Mouse (Mus musculus): ENCODE measurements around the gene Pgbd1. TPM values are rescaled to one million over a fixed set of nuclear protein-coding genes. Genes with fewer than 3 reads are reported as not detected.
"Not testable (repeated sequence)": the region's sequence is repeated elsewhere in the genome, so short reads cannot be mapped to it uniquely, and the experiment has no call there.

Gene Pgbd1
- 5.0 TPM in 2 replicates for polyA plus RNA-seq (2016; fragmentation: Nextera tagmentation; extraction: Ambion mirVana)

DNA sequence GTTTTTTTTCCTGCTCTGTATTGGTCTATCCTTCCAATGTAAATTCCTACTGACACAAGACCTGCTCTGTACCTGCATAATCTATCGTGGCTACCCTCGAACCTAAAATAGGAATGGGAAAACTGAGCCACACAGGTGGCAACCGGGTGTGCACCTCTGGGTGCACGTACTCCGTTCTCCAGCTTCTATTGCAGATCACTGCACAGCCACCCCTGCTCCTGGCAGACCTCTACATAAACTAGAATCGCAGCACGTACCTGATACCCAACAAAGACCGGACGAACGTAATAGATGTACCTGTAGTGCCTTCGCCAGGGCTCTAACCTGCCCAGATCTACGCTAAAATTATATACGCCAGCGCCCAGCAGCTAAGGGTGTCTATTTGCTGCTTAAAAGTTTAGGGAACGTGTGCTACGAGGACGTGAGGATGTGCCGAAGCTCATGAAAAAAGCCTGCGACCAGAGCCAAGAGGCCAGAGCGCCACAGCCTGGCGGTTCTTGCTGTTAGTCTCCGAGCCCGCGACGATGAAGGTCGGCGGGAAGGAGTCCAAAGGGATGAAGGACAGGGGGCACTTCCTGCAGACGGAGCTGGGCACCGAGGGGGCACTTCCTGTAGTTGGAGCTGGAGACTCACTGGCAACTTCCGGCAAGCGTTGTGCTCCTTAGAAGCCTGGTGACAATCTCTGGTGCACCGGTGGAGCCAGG is at the start of gene Pgbd1:
Pgbd1 (minus strand) TSS at position 556 of the 704 bp plus-strand sequence.
- peak within 1 kb of the TSS; percentile 83 for H3K27ac ChIP-seq
- H3K27me3 ChIP-seq = no peaks in the 10 kb centered on the region
- peaks cover 12% of the 10 kb centered on the region for H3K4me1 ChIP-seq (replicated peaks)
- peak within 1 kb of the TSS; percentile 75 for H3K9ac ChIP-seq (replicated peaks)
- H3K9me3 ChIP-seq = no peaks in the 10 kb centered on the region
- H3K4me3 ChIP-seq (replicated peaks) = peak within 1 kb of the TSS; percentile 57
- peak within 1 kb of the TSS; percentile 74 for H3K4me2 ChIP-seq
- under 1% methylated on average over 32 of the region's 32 CpGs for WGBS
- peaks cover 26% of the 10 kb centered on the region for H3K36me3 ChIP-seq
- peak; percentile 80 for ATAC-seq (ENCODE audit: insufficient number of reproducible peaks, insufficient read depth, low FRiP score, low TSS enrichment, low read depth)

DNA sequence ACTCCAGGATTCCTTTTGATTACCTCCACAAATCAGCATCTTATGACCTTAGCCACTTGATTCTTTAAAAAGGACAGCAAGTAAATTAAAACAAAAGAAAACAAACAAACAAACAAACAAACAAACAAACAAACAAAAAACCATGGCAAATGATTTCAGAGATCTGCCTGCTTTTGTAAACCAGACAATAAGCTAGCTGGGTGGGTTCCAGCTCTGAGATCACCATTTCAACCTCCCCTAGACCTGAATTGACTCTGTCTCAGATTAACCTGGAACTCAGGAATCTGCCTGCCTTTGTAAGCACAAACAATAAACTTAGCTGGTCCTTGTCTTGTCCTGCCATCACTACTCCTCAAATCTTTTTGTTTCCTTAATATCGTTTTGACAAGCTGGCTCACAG is 46.0 kb upstream of the Pgbd1 start:
- Histone ChIP-seq H3K9ac (replicated peaks) (no peak overlapping the region), H3K4me1 (replicated peaks) (no peaks in the 10 kb centered on the region), H3K9me3 (peaks cover 4% of the 10 kb centered on the region; the same call in 1 of the 2 replicates), H3K27ac (no peak overlapping the region), H3K4me2 (no peak overlapping the region), H3K36me3 (peaks cover 7% of the 10 kb centered on the region; the same call in 1 of the 2 replicates), H3K4me3 (replicated peaks) (no peak overlapping the region), H3K27me3 (no peaks in the 10 kb centered on the region)
- WGBS = 92% methylated on average over 1 of the region's 1 CpGs
- ATAC-seq (ENCODE audit: insufficient number of reproducible peaks, insufficient read depth, low FRiP score, low TSS enrichment, low read depth) = no peak

GRCm38 (mm10) chr13:21478759-21479670 is 38.2 kb upstream of the Pgbd1 start, which contains the start of the genes Zkscan4 and Gm10065:
Gene Zkscan4, plus strand, starts transcription at chr13:21478907.
Gene Gm10065, minus strand, starts transcription at chr13:21479441.
- Histone ChIP-seq H3K4me3 (replicated peaks) (peak within 1 kb of the TSS; percentile 55), H3K27ac (peak within 1 kb of the TSS; percentile 78), H3K9ac (replicated peaks) (peak within 1 kb of the TSS; percentile 70), H3K4me2 (peak within 1 kb of the TSS; percentile 67)
- H3K27me3 ChIP-seq; H3K4me1 ChIP-seq (replicated peaks); H3K36me3 ChIP-seq; H3K9me3 ChIP-seq: not testable (repeated sequence)
- WGBS = 4% methylated on average over 29 of the region's 31 CpGs
- ATAC-seq (ENCODE audit: insufficient number of reproducible peaks, insufficient read depth, low FRiP score, low TSS enrichment, low read depth) = peak; percentile 75

DNA sequence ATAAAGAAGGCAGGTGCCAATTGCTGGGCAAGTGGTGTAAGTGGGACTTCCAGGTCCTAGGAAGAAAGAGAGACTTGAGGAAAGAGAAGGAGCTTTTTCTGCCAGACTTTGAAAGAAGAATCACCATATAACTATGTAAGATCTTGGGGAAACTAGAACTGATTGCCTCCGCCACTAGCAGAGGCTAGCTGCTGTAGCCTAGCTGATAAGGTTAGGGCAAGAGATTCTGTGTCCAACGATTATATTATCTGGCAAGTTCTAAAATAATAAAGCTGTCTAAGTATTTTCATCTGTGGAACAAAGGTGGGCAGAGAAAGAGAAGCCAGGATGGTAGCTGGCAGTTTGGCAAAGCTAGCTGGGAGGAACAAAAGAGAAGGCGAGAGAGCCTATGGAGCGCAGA is 31.6 kb upstream of the Pgbd1 start:
- Histone ChIP-seq H3K4me1 (replicated peaks) (peaks cover 3% of the 10 kb centered on the region; the same call in 1 of the 2 replicates), H3K9me3 (no peaks in the 10 kb centered on the region), H3K4me3 (replicated peaks) (no peak overlapping the region), H3K4me2 (no peak overlapping the region), H3K27me3 (peaks cover 21% of the 10 kb centered on the region), H3K27ac (no peak overlapping the region), H3K36me3 (no peaks in the 10 kb centered on the region), H3K9ac (replicated peaks) (no peak overlapping the region)
- 44% methylated on average over 4 of the region's 4 CpGs for WGBS
- ATAC-seq (ENCODE audit: insufficient number of reproducible peaks, insufficient read depth, low FRiP score, low TSS enrichment, low read depth) = no peak

DNA sequence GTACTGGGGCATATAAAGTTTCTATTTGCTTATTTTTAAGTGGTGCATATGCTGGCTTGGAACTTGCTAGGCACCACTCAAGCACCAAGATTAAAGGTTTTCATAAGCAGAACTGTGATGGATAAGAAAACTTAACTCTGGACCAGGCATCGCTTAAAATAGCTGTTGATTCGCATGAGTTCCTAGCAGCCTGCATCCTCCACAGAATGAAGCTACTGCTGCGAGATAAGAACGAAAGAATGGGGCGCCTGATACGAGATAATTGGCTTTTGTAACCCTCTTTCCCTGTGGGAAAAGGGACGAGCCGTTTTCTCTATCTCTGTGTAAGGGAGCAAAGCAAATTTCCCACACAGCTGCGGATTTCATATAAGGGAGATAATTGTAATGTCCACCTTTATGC is 28.2 kb upstream of the Pgbd1 start:
- Histone ChIP-seq H3K27me3 (peaks cover 20% of the 10 kb centered on the region), H3K36me3 (no peaks in the 10 kb centered on the region), H3K9ac (replicated peaks) (no peak overlapping the region), H3K27ac (no peak overlapping the region), H3K9me3 (no peaks in the 10 kb centered on the region), H3K4me2 (peak overlapping the region; percentile 85), H3K4me3 (replicated peaks) (no peak overlapping the region), H3K4me1 (replicated peaks) (peaks cover 3% of the 10 kb centered on the region; the same call in 1 of the 2 replicates)
- WGBS = 38% methylated on average over 9 of the region's 9 CpGs
- ATAC-seq (ENCODE audit: insufficient number of reproducible peaks, insufficient read depth, low FRiP score, low TSS enrichment, low read depth) = no peak

- H3K36me3 ChIP-seq = no peaks in the 10 kb centered on the region
- H3K4me3 ChIP-seq (replicated peaks) = peak within 1 kb of the TSS; percentile 55
- no peaks in the 10 kb centered on the region for H3K9me3 ChIP-seq
- WGBS = 1% methylated on average over 54 of the region's 54 CpGs
- peaks cover 20% of the 10 kb centered on the region for H3K27me3 ChIP-seq
- H3K27ac ChIP-seq = no peak within 1 kb of the TSS
- peak within 1 kb of the TSS; percentile 71 for H3K9ac ChIP-seq (replicated peaks)
- H3K4me1 ChIP-seq (replicated peaks) = peaks cover 3% of the 10 kb centered on the region; the same call in 1 of the 2 replicates
- peak; percentile 98 for ATAC-seq (ENCODE audit: insufficient number of reproducible peaks, insufficient read depth, low FRiP score, low TSS enrichment, low read depth)
- H3K4me2 ChIP-seq = peak within 1 kb of the TSS; percentile 85
Observed at GRCm38 (mm10) chr13:21468061-21469019, 27.5 kb upstream of the Pgbd1 start, which contains the start of gene Nkapl. Gene Nkapl, minus strand, starts transcription at chr13:21468509.

DNA sequence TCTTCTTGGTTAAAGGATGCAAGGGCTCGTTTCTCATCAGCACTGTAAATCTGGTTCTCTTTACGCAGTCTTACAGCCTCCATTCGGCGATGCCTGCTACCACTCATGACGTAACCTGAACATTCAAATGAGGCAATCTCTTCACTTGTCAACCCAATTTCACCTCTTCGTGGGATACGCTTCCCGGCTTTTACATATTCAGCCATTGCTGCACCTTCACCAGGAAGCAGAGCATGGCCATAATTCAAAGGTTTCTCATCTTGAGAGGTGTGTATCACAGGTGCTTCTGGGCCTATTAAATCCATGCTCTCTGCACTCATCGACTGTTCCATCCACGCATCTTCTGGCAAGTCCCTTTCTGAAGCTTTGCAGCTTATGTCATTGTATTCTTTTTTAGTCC is 26.5 kb upstream of the Pgbd1 start:
- 81% methylated on average over 10 of the region's 10 CpGs for WGBS
- Histone ChIP-seq H3K4me3 (replicated peaks) (no peak overlapping the region), H3K27me3 (peaks cover 20% of the 10 kb centered on the region), H3K9me3 (no peaks in the 10 kb centered on the region), H3K36me3 (no peaks in the 10 kb centered on the region), H3K27ac (no peak overlapping the region), H3K9ac (replicated peaks) (no peak overlapping the region), H3K4me1 (replicated peaks) (peaks cover 3% of the 10 kb centered on the region; the same call in 1 of the 2 replicates), H3K4me2 (no peak overlapping the region)
- ATAC-seq (ENCODE audit: insufficient number of reproducible peaks, insufficient read depth, low FRiP score, low TSS enrichment, low read depth) = no peak

DNA sequence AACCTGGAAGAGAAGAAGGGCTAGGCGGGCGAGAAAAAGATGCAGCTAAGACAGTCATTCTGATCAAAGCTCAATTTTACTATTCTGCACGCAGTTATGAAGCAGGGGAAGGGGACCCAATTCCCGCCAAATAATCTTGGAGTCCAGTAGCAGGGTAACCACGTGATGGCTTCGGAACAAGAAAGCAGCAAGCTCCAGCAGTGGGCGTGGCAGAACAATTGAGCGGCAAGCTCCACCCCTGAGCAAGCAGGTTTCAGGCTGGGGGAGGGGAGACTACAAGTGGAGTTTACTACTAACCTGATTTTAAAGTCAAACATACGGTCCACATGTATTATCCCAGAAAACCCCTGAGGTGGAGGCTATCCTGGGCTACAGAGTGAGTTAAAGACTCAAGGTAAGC is 21.7 kb upstream of the Pgbd1 start:
- not testable (repeated sequence) for H3K4me2 ChIP-seq; H3K27ac ChIP-seq; H3K9me3 ChIP-seq; ATAC-seq (ENCODE audit: insufficient number of reproducible peaks, insufficient read depth, low FRiP score, low TSS enrichment, low read depth); H3K36me3 ChIP-seq; H3K4me1 ChIP-seq (replicated peaks); H3K9ac ChIP-seq (replicated peaks); H3K27me3 ChIP-seq; H3K4me3 ChIP-seq (replicated peaks)
- WGBS = 47% methylated on average over 9 of the region's 9 CpGs

- no peak overlapping the region for H3K9ac ChIP-seq (replicated peaks)
- no peak overlapping the region for H3K27ac ChIP-seq
- no peaks in the 10 kb centered on the region for H3K9me3 ChIP-seq
- no peak for ATAC-seq (ENCODE audit: insufficient number of reproducible peaks, insufficient read depth, low FRiP score, low TSS enrichment, low read depth)
- peaks cover 5% of the 10 kb centered on the region for H3K36me3 ChIP-seq
- no peak overlapping the region for H3K4me3 ChIP-seq (replicated peaks)
- H3K27me3 ChIP-seq = 0 out of 2 replicates have a peak, but pooled peaks cover 9% of the 10 kb centered on the region
- WGBS = 12% methylated on average over 4 of the region's 4 CpGs
- H3K4me1 ChIP-seq (replicated peaks) = peaks cover 9% of the 10 kb centered on the region
- no peak overlapping the region for H3K4me2 ChIP-seq
Observed at GRCm38 (mm10) chr13:21456347-21456746, 15.5 kb upstream of the Pgbd1 start.

DNA sequence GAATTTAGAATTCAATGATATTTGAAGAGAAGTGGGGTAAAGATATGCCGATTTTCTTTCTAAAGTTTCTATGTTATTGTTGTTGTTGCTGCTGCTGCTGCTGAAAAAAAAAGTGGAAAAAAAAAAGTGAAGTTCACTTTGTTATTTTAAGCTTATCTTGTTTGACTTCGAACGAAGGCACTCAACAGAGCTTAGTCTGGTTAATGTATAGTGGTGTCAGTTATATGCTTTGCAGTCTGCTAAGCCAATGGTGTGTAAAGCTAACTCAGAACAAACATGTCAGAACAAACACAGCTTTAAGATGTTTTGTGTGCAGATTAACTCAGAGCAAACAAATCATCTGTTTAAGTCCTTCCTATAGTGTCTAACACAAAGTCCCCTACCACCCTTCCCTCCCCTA is 13.3 kb upstream of the Pgbd1 start:
- Histone ChIP-seq H3K9ac (replicated peaks) (no peak overlapping the region), H3K27ac (no peak overlapping the region), H3K9me3 (no peaks in the 10 kb centered on the region), H3K4me1 (replicated peaks) (peaks cover 9% of the 10 kb centered on the region), H3K4me3 (replicated peaks) (no peak overlapping the region), H3K36me3 (peaks cover 16% of the 10 kb centered on the region), H3K4me2 (peak overlapping the region; percentile 68; the same call in 1 of the 2 replicates), H3K27me3 (0 out of 2 replicates have a peak, but pooled peaks cover 4% of the 10 kb centered on the region)
- ATAC-seq (ENCODE audit: insufficient number of reproducible peaks, insufficient read depth, low FRiP score, low TSS enrichment, low read depth) = no peak
- 91% methylated on average over 3 of the region's 3 CpGs for whole genome bisulfite sequencing
